Mouse (Mus musculus): ENCODE measurements around the gene Kdm6b. TPM values are rescaled to one million over a fixed set of nuclear protein-coding genes. Genes with fewer than 3 reads are reported as not detected.

Gene Kdm6b
- polyA plus RNA-seq, 2 experiments, result 1.4 to 2.9 TPM

- ATAC-seq (ENCODE audit: insufficient read depth), result no peak
- H3K4me1 ChIP-seq (replicated peaks; ENCODE audit: control insufficient read depth in 2 of 2, insufficient read depth in 2 of 2, low read length in 1 of 2), result peaks cover 0 to 3% of the 10 kb centered on the region in 2 experiments; a peak in 2 of 4 replicates
- no peaks in the 10 kb centered on the region for H3K9me3 ChIP-seq (ENCODE audit: control insufficient read depth, low read length)
- H3K36me3 ChIP-seq (replicated peaks; ENCODE audit: control insufficient read depth, insufficient read depth, low read depth), result no peaks in the 10 kb centered on the region
- no peak overlapping the region for H3K4me3 ChIP-seq (ENCODE audit: insufficient read depth in 1 of 2, low read depth in 2 of 2, low read length in 2 of 2)
- WGBS (ENCODE audit: insufficient replicate concordance), result 42% methylated on average over 10 of the region's 10 CpGs
- DNase-seq (ENCODE audit: low read depth in 3 of 3, low spot score in 3 of 3), result peak in 2 of 3 experiments; percentile 60 to 66
- H3K27me3 ChIP-seq (ENCODE audit: control insufficient read depth, insufficient read depth, low read length), result no peaks in the 10 kb centered on the region
- TF ChIP-seq CTCF (IDR thresholded peaks at IDR 0.05; ENCODE audit: low read depth) (peak; percentile 78), EP300 (IDR thresholded peaks at IDR 0.05; ENCODE audit: low read depth) (no peak)
- H3K27ac ChIP-seq, result no peak overlapping the region
- H3K4me2 ChIP-seq (ENCODE audit: low read depth), result no peak overlapping the region
- no peak overlapping the region for H3K9ac ChIP-seq (replicated peaks)
These were observed 23.0 kb downstream of the Kdm6b start for GRCm38 (mm10) chr11:69390400-69391034.

DNA sequence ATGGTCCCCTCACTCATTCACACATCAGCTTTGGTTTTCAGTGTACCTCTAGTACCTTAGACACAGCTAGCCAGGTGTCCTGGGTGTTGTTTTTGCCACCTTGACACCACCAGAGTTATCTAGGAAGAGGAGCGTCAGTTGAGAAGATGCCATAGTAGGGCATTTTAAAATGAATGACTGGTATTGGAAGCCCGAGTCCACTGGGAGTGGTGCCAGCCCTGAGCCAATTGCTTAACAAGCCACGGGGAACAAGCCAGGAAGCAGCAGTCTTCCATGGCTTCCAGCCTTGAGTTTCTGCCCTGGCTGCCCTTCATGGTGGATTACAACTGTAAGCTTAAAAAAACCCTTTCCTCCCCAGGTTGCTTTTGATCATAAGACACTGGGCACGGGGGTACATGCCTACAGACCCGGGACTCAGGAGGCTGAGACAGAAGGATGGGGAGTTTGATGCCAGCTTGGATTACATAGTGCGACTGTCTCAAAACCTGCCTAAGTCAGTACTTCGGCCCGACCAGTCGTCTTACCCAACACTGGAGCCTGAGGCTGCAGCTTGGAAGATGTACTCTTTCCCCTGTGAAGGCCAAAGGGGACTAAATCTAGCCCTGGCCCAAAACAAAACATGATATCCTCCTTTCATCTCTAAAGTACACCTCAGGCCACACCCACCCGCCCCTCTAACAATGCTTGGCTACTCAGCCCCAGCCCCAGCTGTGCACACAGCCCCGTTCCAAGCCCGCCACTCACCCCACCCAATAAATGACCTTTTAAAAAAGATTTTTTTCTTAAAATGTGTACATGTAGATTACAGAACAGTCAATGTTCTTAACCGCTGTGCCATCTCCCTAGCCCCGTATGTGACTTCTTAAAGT lies 23.7 kb downstream of the Kdm6b start:
- Histone ChIP-seq H3K36me3 (replicated peaks; ENCODE audit: control insufficient read depth, insufficient read depth, low read depth) (no peaks in the 10 kb centered on the region), H3K27me3 (ENCODE audit: control insufficient read depth, insufficient read depth, low read length) (no peaks in the 10 kb centered on the region), H3K4me2 (ENCODE audit: low read depth) (no peak overlapping the region), H3K4me3 (ENCODE audit: insufficient read depth in 1 of 2, low read depth in 2 of 2, low read length in 2 of 2) (no peak overlapping the region), H3K9ac (replicated peaks) (no peak overlapping the region), H3K27ac (no peak overlapping the region), H3K4me1 (replicated peaks; ENCODE audit: control insufficient read depth in 2 of 2, insufficient read depth in 2 of 2, low read length in 1 of 2) (peaks cover 0 to 3% of the 10 kb centered on the region in 2 experiments; a peak in 2 of 4 replicates), H3K9me3 (ENCODE audit: control insufficient read depth, low read length) (no peaks in the 10 kb centered on the region)
- TF ChIP-seq CTCF (IDR thresholded peaks at IDR 0.05; ENCODE audit: low read depth) (no peak), EP300 (IDR thresholded peaks at IDR 0.05; ENCODE audit: low read depth) (no peak)
- 64% methylated on average over 14 of the region's 14 CpGs for whole genome bisulfite sequencing (ENCODE audit: insufficient replicate concordance)
- ATAC-seq (ENCODE audit: insufficient read depth) (no peak), DNase-seq (ENCODE audit: low read depth in 3 of 3, low spot score in 3 of 3) (no peak)

DNA sequence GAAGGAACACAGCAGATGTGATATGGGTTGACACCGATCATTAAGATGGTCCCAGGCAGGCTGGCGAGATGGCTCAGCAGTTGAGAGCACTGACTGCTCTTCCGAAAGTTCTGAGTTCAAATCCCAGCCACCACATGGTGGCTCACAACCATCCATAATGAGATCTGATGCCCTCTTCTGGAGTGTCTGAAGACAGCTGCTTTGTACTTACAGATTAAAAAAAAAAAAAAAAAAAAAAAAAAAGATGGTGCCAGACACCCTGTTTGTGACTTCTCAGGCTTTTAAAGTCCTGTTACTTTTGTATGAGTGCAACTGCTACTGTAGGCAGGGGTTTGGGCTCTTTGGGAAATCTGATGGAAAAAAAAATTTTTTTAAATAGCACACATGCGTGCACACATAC lies 24.8 kb downstream of the Kdm6b start:
- ATAC-seq (ENCODE audit: insufficient read depth) (no peak), DNase-seq (ENCODE audit: low read depth in 3 of 3, low spot score in 3 of 3) (no peak)
- no peak overlapping the region for H3K27ac ChIP-seq
- no peaks in the 10 kb centered on the region for H3K4me1 ChIP-seq (replicated peaks; ENCODE audit: control insufficient read depth in 2 of 2, insufficient read depth in 2 of 2, low read length in 1 of 2)
- no peak overlapping the region for H3K4me2 ChIP-seq (ENCODE audit: low read depth)
- no peaks in the 10 kb centered on the region for H3K9me3 ChIP-seq (ENCODE audit: control insufficient read depth, low read length)
- H3K27me3 ChIP-seq (ENCODE audit: control insufficient read depth, insufficient read depth, low read length), result no peaks in the 10 kb centered on the region
- H3K4me3 ChIP-seq (ENCODE audit: insufficient read depth in 1 of 2, low read depth in 2 of 2, low read length in 2 of 2), result no peak overlapping the region
- H3K36me3 ChIP-seq (replicated peaks; ENCODE audit: control insufficient read depth, insufficient read depth, low read depth), result no peaks in the 10 kb centered on the region
- TF ChIP-seq CTCF (IDR thresholded peaks at IDR 0.05; ENCODE audit: low read depth), result no peak
- TF ChIP-seq EP300 (IDR thresholded peaks at IDR 0.05; ENCODE audit: low read depth), result no peak
- H3K9ac ChIP-seq (replicated peaks), result no peak overlapping the region
- WGBS (ENCODE audit: insufficient replicate concordance), result 88% methylated on average over 4 of the region's 4 CpGs

GRCm38 (mm10) chr11:69386758-69387157 lies 26.7 kb downstream of the Kdm6b start:
- ATAC-seq (ENCODE audit: insufficient read depth), result no peak
- DNase-seq (ENCODE audit: low read depth in 3 of 3, low spot score in 3 of 3), result no peak
- Histone ChIP-seq H3K4me3 (ENCODE audit: insufficient read depth in 1 of 2, low read depth in 2 of 2, low read length in 2 of 2) (no peak overlapping the region), H3K36me3 (replicated peaks; ENCODE audit: control insufficient read depth, insufficient read depth, low read depth) (no peaks in the 10 kb centered on the region), H3K9ac (replicated peaks) (no peak overlapping the region), H3K27ac (no peak overlapping the region), H3K9me3 (ENCODE audit: control insufficient read depth, low read length) (no peaks in the 10 kb centered on the region), H3K4me2 (ENCODE audit: low read depth) (no peak overlapping the region), H3K4me1 (replicated peaks; ENCODE audit: control insufficient read depth in 2 of 2, insufficient read depth in 2 of 2, low read length in 1 of 2) (no peaks in the 10 kb centered on the region), H3K27me3 (ENCODE audit: control insufficient read depth, insufficient read depth, low read length) (no peaks in the 10 kb centered on the region)
- TF ChIP-seq EP300 (IDR thresholded peaks at IDR 0.05; ENCODE audit: low read depth), result no peak
- TF ChIP-seq CTCF (IDR thresholded peaks at IDR 0.05; ENCODE audit: low read depth), result 0 out of 2 replicates have a peak, but pooled peaks have one; percentile 17
- WGBS (ENCODE audit: insufficient replicate concordance), result 69% methylated on average over 7 of the region's 7 CpGs

DNA sequence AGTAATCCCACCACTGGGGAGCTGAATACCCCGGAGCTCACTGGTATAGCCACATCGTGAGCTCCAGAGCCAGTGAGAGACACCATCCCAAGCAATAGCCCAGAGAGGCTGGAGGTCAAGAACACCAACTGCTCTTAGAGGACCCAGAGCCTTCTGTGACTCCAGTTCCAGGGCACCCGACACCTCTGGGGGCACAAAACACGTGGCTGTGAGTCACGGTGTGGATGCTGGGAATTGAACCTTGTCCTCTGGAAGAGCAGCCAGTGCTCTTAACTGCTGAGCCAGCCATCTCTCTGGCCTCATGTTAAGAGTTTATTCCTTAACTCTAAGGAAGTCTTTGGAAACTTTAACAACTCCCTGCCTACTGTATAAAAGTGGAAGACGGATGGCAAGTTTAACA lies 28.5 kb downstream of the Kdm6b start:
- no peaks in the 10 kb centered on the region for H3K9me3 ChIP-seq (ENCODE audit: control insufficient read depth, low read length)
- DNase-seq (ENCODE audit: low read depth in 3 of 3, low spot score in 3 of 3), result no peak
- no peak for ATAC-seq (ENCODE audit: insufficient read depth)

More for the DNA sequence above, 28.5 kb downstream of the Kdm6b start:
- no peaks in the 10 kb centered on the region for H3K27me3 ChIP-seq (ENCODE audit: control insufficient read depth, insufficient read depth, low read length)
- peaks cover 0 to 3% of the 10 kb centered on the region in 2 experiments; a peak in 2 of 4 replicates for H3K4me1 ChIP-seq (replicated peaks; ENCODE audit: control insufficient read depth in 2 of 2, insufficient read depth in 2 of 2, low read length in 1 of 2)
- H3K4me2 ChIP-seq (ENCODE audit: low read depth), result no peak overlapping the region
- 64% methylated on average over 6 of the region's 6 CpGs for WGBS (ENCODE audit: insufficient replicate concordance)
- no peak overlapping the region for H3K27ac ChIP-seq
- H3K36me3 ChIP-seq (replicated peaks; ENCODE audit: control insufficient read depth, insufficient read depth, low read depth), result no peaks in the 10 kb centered on the region
- H3K9ac ChIP-seq (replicated peaks), result no peak overlapping the region
- TF ChIP-seq CTCF (IDR thresholded peaks at IDR 0.05; ENCODE audit: low read depth) (no peak), EP300 (IDR thresholded peaks at IDR 0.05; ENCODE audit: low read depth) (no peak)
- H3K4me3 ChIP-seq (ENCODE audit: insufficient read depth in 1 of 2, low read depth in 2 of 2, low read length in 2 of 2), result no peak overlapping the region
